ENCODE assay signal across 8 mouse cellular contexts in genomic region chr1:34103176-34103575, GRCm38 (mm10).
DNase-seq lines count a peak whose midpoint lies in the region; ATAC-seq lines count a peak whose summit lies in the region.
"Had no signal": no experiment of that assay in that cellular context is flagged by ENCODE, and none has a peak within 500 bp of the region (broad histone marks: within the 10 kb centered on the region; RNA-seq: fewer than 3 reads in every experiment).

No protein-coding gene starts in this region.

- 0 out of 2 replicates have a peak, but pooled peaks cover 4% of the 10 kb centered on the region for H3K9me3 ChIP-seq in heart, embryonic 13.5 days
- no peaks in the 10 kb centered on the region for H3K9me3 ChIP-seq in liver, embryonic 11.5 days (ENCODE audit: control insufficient read depth, low read length)
- no peaks in the 10 kb centered on the region for H3K9me3 ChIP-seq in embryonic facial prominence, embryonic 12.5 days
- H3K9me3 ChIP-seq in liver, embryonic 16.5 days (replicated peaks; ENCODE audit: control insufficient read depth, low read length): no peaks in the 10 kb centered on the region

- ATAC-seq in heart, embryonic 13.5 days (ENCODE audit: extremely low read depth, insufficient number of reproducible peaks, low FRiP score, low TSS enrichment): no peak
- ATAC-seq in liver, embryonic 11.5 days (replicated peaks; ENCODE audit: low FRiP score): no peak; the same call in 1 of the 2 replicates
- ATAC-seq in embryonic facial prominence, embryonic 12.5 days (ENCODE audit: insufficient number of reproducible peaks, insufficient read depth, low FRiP score, low TSS enrichment): no peak
- ATAC-seq in liver, embryonic 16.5 days (ENCODE audit: low read depth): no peak; the same call in 1 of the 2 replicates

- DNase-seq in heart, postnatal 14 days: no peak
- DNase-seq in liver, embryonic 11.5 days (ENCODE audit: low spot score): no peak
- DNase-seq in liver: no peak
- no peak for DNase-seq in layer of hippocampus, adult 9-10 months (ENCODE audit: low spot score)
- DNase-seq: thymus, postnatal 36 days had no signal

- intact Hi-C loops in heart, postnatal 14 days (cut with DNase I): no loop called here

- peak overlapping the region; percentile 53 for H3K4me2 ChIP-seq in heart, embryonic 13.5 days
- peak overlapping the region; percentile 27 for H3K4me2 ChIP-seq in liver, embryonic 11.5 days
- H3K4me2 ChIP-seq in embryonic facial prominence, embryonic 12.5 days (replicated peaks): peak overlapping the region; percentile 29
- no peak overlapping the region for H3K4me2 ChIP-seq in liver, embryonic 16.5 days (ENCODE audit: low read depth, low read length)

- H3K4me1 ChIP-seq in heart, embryonic 13.5 days: peaks cover 42% of the 10 kb centered on the region
- H3K4me1 ChIP-seq in liver, embryonic 11.5 days (replicated peaks; ENCODE audit: control insufficient read depth, insufficient read depth, low read length): peaks cover 9% of the 10 kb centered on the region
- peaks cover 17% of the 10 kb centered on the region for H3K4me1 ChIP-seq in embryonic facial prominence, embryonic 12.5 days
- H3K4me1 ChIP-seq in liver, embryonic 16.5 days (ENCODE audit: control insufficient read depth, low read depth, low read length): no peaks in the 10 kb centered on the region

- H3K4me3 ChIP-seq in heart, embryonic 13.5 days: peak overlapping the region; percentile 24; the same call in 1 of the 2 replicates
- H3K4me3 ChIP-seq in liver, embryonic 11.5 days (ENCODE audit: low read depth, low read length): no peak overlapping the region
- H3K4me3 ChIP-seq in embryonic facial prominence, embryonic 12.5 days: no peak overlapping the region
- no peak overlapping the region for H3K4me3 ChIP-seq in liver, embryonic 16.5 days (ENCODE audit: low read depth, low read length)

- H3K27me3 ChIP-seq in heart, embryonic 13.5 days (replicated peaks): no peaks in the 10 kb centered on the region
- no peaks in the 10 kb centered on the region for H3K27me3 ChIP-seq in liver, embryonic 11.5 days (replicated peaks; ENCODE audit: control insufficient read depth, insufficient read depth, low read length)
- H3K27me3 ChIP-seq in embryonic facial prominence, embryonic 12.5 days: no peaks in the 10 kb centered on the region
- H3K27me3 ChIP-seq in liver, embryonic 16.5 days (ENCODE audit: control insufficient read depth, insufficient read depth, low read depth, low read length): no peaks in the 10 kb centered on the region

- peaks cover 4% of the 10 kb centered on the region; the same call in 1 of the 2 replicates for H3K36me3 ChIP-seq in heart, embryonic 13.5 days
- H3K36me3 ChIP-seq in liver, embryonic 11.5 days (ENCODE audit: control insufficient read depth, insufficient read depth, low read length): no peaks in the 10 kb centered on the region
- no peaks in the 10 kb centered on the region for H3K36me3 ChIP-seq in embryonic facial prominence, embryonic 12.5 days
- H3K36me3 ChIP-seq in liver, embryonic 16.5 days (ENCODE audit: control insufficient read depth, insufficient read depth): no peaks in the 10 kb centered on the region

- H3K9ac ChIP-seq in heart, embryonic 13.5 days: peak overlapping the region; percentile 65; the same call in 1 of the 2 replicates
- H3K9ac ChIP-seq in liver, embryonic 11.5 days (ENCODE audit: low read depth, low read length): no peak overlapping the region
- H3K9ac ChIP-seq in embryonic facial prominence, embryonic 12.5 days: no peak overlapping the region
- H3K9ac ChIP-seq in liver, embryonic 16.5 days (ENCODE audit: low read depth, low read length): no peak overlapping the region

- peak overlapping the region; percentile 71 for H3K27ac ChIP-seq in heart, embryonic 13.5 days (replicated peaks)
- H3K27ac ChIP-seq in liver, embryonic 11.5 days (ENCODE audit: low read depth, low read length): peak overlapping the region; percentile 48; the same call in 1 of the 2 replicates
- H3K27ac ChIP-seq in embryonic facial prominence, embryonic 12.5 days: no peak overlapping the region
- peak overlapping the region; percentile 69 for H3K27ac ChIP-seq in liver, embryonic 16.5 days (ENCODE audit: low read length)

- WGBS in heart, embryonic 13.5 days: 79% methylated on average over 3 of the region's 3 CpGs
- WGBS in liver, embryonic 11.5 days: 71% methylated on average over 3 of the region's 3 CpGs
- 66% methylated on average over 3 of the region's 3 CpGs for WGBS in embryonic facial prominence, embryonic 12.5 days
- 56% methylated on average over 3 of the region's 3 CpGs for WGBS in liver, embryonic 16.5 days (ENCODE audit: insufficient replicate concordance)
